ENCODE assay signal across 8 mouse cellular contexts in genomic region chr16:11984271-11984791, GRCm38 (mm10). TPM values are rescaled to one million over a fixed set of nuclear protein-coding genes. Genes with fewer than 3 reads are reported as not detected.
DNase-seq lines count a peak whose midpoint lies in the region; ATAC-seq and TF ChIP-seq lines count a peak whose summit lies in the region.

No protein-coding gene starts in this region.

- TF ChIP-seq CTCF in liver, embryonic 14.5 days (IDR thresholded peaks at IDR 0.05; ENCODE audit: low read depth): no peak

- peak overlapping the region; percentile 35 for H3K9ac ChIP-seq in kidney, embryonic 15.5 days
- H3K9ac ChIP-seq in embryonic facial prominence, embryonic 13.5 days: peak overlapping the region; percentile 63
- H3K9ac ChIP-seq in hindbrain, embryonic 13.5 days: peak overlapping the region; percentile 82
- no peak overlapping the region for H3K9ac ChIP-seq in liver, embryonic 14.5 days (replicated peaks)

- peak overlapping the region; percentile 59 for H3K4me3 ChIP-seq in kidney, embryonic 15.5 days (replicated peaks)
- H3K4me3 ChIP-seq in embryonic facial prominence, embryonic 13.5 days: peak overlapping the region; percentile 58
- peak overlapping the region; percentile 69 for H3K4me3 ChIP-seq in hindbrain, embryonic 13.5 days
- peak overlapping the region; percentile 24 to 40; a peak in 3 of 4 replicates for H3K4me3 ChIP-seq in liver, embryonic 14.5 days (ENCODE audit: insufficient read depth in 1 of 2, low read depth in 2 of 2, low read length in 2 of 2)

- H3K9me3 ChIP-seq in kidney, embryonic 15.5 days (replicated peaks): no peaks in the 10 kb centered on the region
- no peaks in the 10 kb centered on the region for H3K9me3 ChIP-seq in embryonic facial prominence, embryonic 13.5 days
- no peaks in the 10 kb centered on the region for H3K9me3 ChIP-seq in hindbrain, embryonic 13.5 days
- no peaks in the 10 kb centered on the region for H3K9me3 ChIP-seq in liver, embryonic 14.5 days (ENCODE audit: control insufficient read depth, low read length)

- no peak for DNase-seq in kidney, postnatal 25 days
- DNase-seq in adrenal gland, postnatal 14 days: peak; percentile 44
- DNase-seq in liver, embryonic 14.5 days (ENCODE audit: low read depth in 3 of 3, low spot score in 3 of 3): no peak
- peak; percentile 68 for DNase-seq in right cerebral cortex, postnatal 25 days
- no peak for DNase-seq in urinary bladder, postnatal 10 days (ENCODE audit: low spot score)

- no peak overlapping the region for H3K27ac ChIP-seq in kidney, embryonic 15.5 days
- H3K27ac ChIP-seq in embryonic facial prominence, embryonic 13.5 days: no peak overlapping the region
- H3K27ac ChIP-seq in hindbrain, embryonic 13.5 days: peak overlapping the region; percentile 69; the same call in 1 of the 2 replicates
- no peak overlapping the region for H3K27ac ChIP-seq in liver, embryonic 14.5 days

- H3K27me3 ChIP-seq in kidney, embryonic 15.5 days: peaks cover 94% of the 10 kb centered on the region
- peaks cover 99% of the 10 kb centered on the region for H3K27me3 ChIP-seq in embryonic facial prominence, embryonic 13.5 days
- H3K27me3 ChIP-seq in hindbrain, embryonic 13.5 days: peaks cover 77% of the 10 kb centered on the region
- peaks cover 60% of the 10 kb centered on the region for H3K27me3 ChIP-seq in liver, embryonic 14.5 days (ENCODE audit: control insufficient read depth, insufficient read depth, low read length)

- H3K4me2 ChIP-seq in kidney, embryonic 15.5 days: peak overlapping the region; percentile 98
- H3K4me2 ChIP-seq in embryonic facial prominence, embryonic 13.5 days: peak overlapping the region; percentile 99
- peak overlapping the region; percentile 99 for H3K4me2 ChIP-seq in hindbrain, embryonic 13.5 days
- H3K4me2 ChIP-seq in liver, embryonic 14.5 days (ENCODE audit: low read depth): peak overlapping the region; percentile 46

- WGBS in kidney, embryonic 15.5 days: under 1% methylated on average over 60 of the region's 76 CpGs
- under 1% methylated on average over 40 of the region's 76 CpGs for WGBS in embryonic facial prominence, embryonic 13.5 days
- under 1% methylated on average over 73 of the region's 76 CpGs for WGBS in hindbrain, embryonic 13.5 days
- 1% methylated on average over 74 of the region's 76 CpGs for WGBS in liver, embryonic 14.5 days (ENCODE audit: insufficient replicate concordance)

- no peak for TF ChIP-seq EP300 in liver, embryonic 14.5 days (IDR thresholded peaks at IDR 0.05; ENCODE audit: low read depth)

- H3K4me1 ChIP-seq in kidney, embryonic 15.5 days: peaks cover 24% of the 10 kb centered on the region
- H3K4me1 ChIP-seq in embryonic facial prominence, embryonic 13.5 days: peaks cover 18% of the 10 kb centered on the region
- peaks cover 30% of the 10 kb centered on the region for H3K4me1 ChIP-seq in hindbrain, embryonic 13.5 days (replicated peaks)
- H3K4me1 ChIP-seq in liver, embryonic 14.5 days (replicated peaks; ENCODE audit: control insufficient read depth in 2 of 2, insufficient read depth in 2 of 2, low read length in 1 of 2): no peaks in the 10 kb centered on the region

- peak; percentile 84 for ATAC-seq in kidney, embryonic 15.5 days (replicated peaks; ENCODE audit: low FRiP score)
- ATAC-seq in embryonic facial prominence, embryonic 13.5 days (ENCODE audit: insufficient number of reproducible peaks, insufficient read depth, low FRiP score, low TSS enrichment, low read depth): no peak
- ATAC-seq in hindbrain, embryonic 13.5 days (ENCODE audit: low FRiP score): peak; percentile 74
- ATAC-seq in liver, embryonic 14.5 days (ENCODE audit: insufficient read depth): no peak

- H3K36me3 ChIP-seq in kidney, embryonic 15.5 days: no peaks in the 10 kb centered on the region
- no peaks in the 10 kb centered on the region for H3K36me3 ChIP-seq in embryonic facial prominence, embryonic 13.5 days
- H3K36me3 ChIP-seq in hindbrain, embryonic 13.5 days: no peaks in the 10 kb centered on the region
- no peaks in the 10 kb centered on the region for H3K36me3 ChIP-seq in liver, embryonic 14.5 days (replicated peaks; ENCODE audit: control insufficient read depth, insufficient read depth, low read depth)

RNA-seq across cellular contexts. Expression of gene Shisa9, which starts 0.4 kb away (rescaled TPM):
- polyA plus RNA-seq in kidney, embryonic 15.5 days (2015; fragmentation: Nextera tagmentation; extraction: Ambion mirVana): 0.76 and 1.3 TPM in 2 replicates
- 2.5 and 3.0 TPM in 2 replicates for total RNA-seq in adrenal gland, postnatal 14 days (2021)
- 1.0 and 1.2 TPM in 2 replicates for polyA plus RNA-seq in embryonic facial prominence, embryonic 13.5 days (2015; fragmentation: Nextera tagmentation; extraction: Ambion mirVana)
- 4.2 and 5.1 TPM in 2 replicates for polyA plus RNA-seq in hindbrain, embryonic 13.5 days (2015; fragmentation: Nextera tagmentation; extraction: Ambion mirVana)
- 0.14 and 0.21 TPM in 2 replicates for polyA plus RNA-seq in liver, embryonic 14.5 days (2012; rRNA removed)
- 0.27 and 0.30 TPM in 2 replicates for polyA plus RNA-seq in liver, embryonic 14.5 days (2014; fragmentation: Nextera tagmentation; extraction: Ambion mirVana)

Comparison
In these comparisons a context has a peak if more than half of its experiments do, and no peak if none do; other contexts are left out.
1. ATAC-seq: peak in kidney, embryonic 15.5 days (single experiment) and hindbrain, embryonic 13.5 days (single experiment); none in embryonic facial prominence, embryonic 13.5 days (single experiment) and liver, embryonic 14.5 days (single experiment).
2. H3K4me2 ChIP-seq: peak in every context shown above with its lines; median percentile 99 in embryonic facial prominence, embryonic 13.5 days; 99 in hindbrain, embryonic 13.5 days; 98 in kidney, embryonic 15.5 days; 46 in liver, embryonic 14.5 days.
3. DNase-seq: peak in adrenal gland, postnatal 14 days (single experiment) and right cerebral cortex, postnatal 25 days (single experiment); none in kidney, postnatal 25 days (0 of 2), liver, embryonic 14.5 days (0 of 3) and urinary bladder, postnatal 10 days (single experiment).
4. Peak in every context shown above with its lines, with median percentiles within 50 percentile points of each other: H3K4me3 ChIP-seq.